Mouse (Mus musculus) olfactory bulb, adult 2 months (tissue): Measurements from ENCODE around the gene Afap1l2.

Source experiments
- CTCF ChIP-seq: fragments of 200-500 bp; IDR thresholded peaks from 2 replicates; pipeline ENCODE4 v1.5.1; 2012; ENCODE audit warnings: low read depth, mild to moderate bottlenecking, low read length, moderate library complexity; ENCODE audit not compliant: insufficient read depth
- POLR2A ChIP-seq: fragments of 200-500 bp; IDR thresholded peaks from 2 replicates; pipeline ENCODE4 v1.6.1; 2012; ENCODE audit warnings: mild to moderate bottlenecking, low read depth, low read length, moderate library complexity; ENCODE audit not compliant: insufficient read depth

- TF ChIP-seq CTCF = no peak
- no peak for TF ChIP-seq POLR2A
Measured at GRCm38 (mm10) chr19:57013271-57013677, 5.2 kb upstream of the Afap1l2 start.
